Mouse (Mus musculus): ENCODE data around the gene Acadvl. TPM values are rescaled to one million over a fixed set of nuclear protein-coding genes. Genes with fewer than 3 reads are reported as not detected.

Gene Acadvl
- total RNA-seq, 1 experiment from 2014 or later = 1,177 TPM

- DNase-seq = peak; percentile 97
These were observed 34.7 kb downstream of the Acadvl start for GRCm38 (mm10) chr11:69980196-69981140.

- DNase-seq = no peak
These were observed 35.4 kb downstream of the Acadvl start for GRCm38 (mm10) chr11:69979827-69980195.

GRCm38 (mm10) chr11:69976271-69976670, 38.9 kb downstream of the Acadvl start:
- DNase-seq = no peak

GRCm38 (mm10) chr11:69974907-69975306, 40.3 kb downstream of the Acadvl start:
- no peak for DNase-seq

- no peak for DNase-seq
These were observed 44.4 kb downstream of the Acadvl start for GRCm38 (mm10) chr11:69970775-69971174.

- no peak for DNase-seq
These were observed 45.0 kb downstream of the Acadvl start for GRCm38 (mm10) chr11:69970222-69970621.

- no peak for DNase-seq
These were observed 46.4 kb downstream of the Acadvl start for GRCm38 (mm10) chr11:69968793-69969192.

- no peak for DNase-seq
These were observed 48.2 kb downstream of the Acadvl start for GRCm38 (mm10) chr11:69966860-69967517.

GRCm38 (mm10) chr11:69966006-69966859, 49.0 kb downstream of the Acadvl start:
- DNase-seq = peak; percentile 60

- DNase-seq = peak; percentile 19
These were observed 49.8 kb downstream of the Acadvl start for GRCm38 (mm10) chr11:69965271-69966005.

GRCm38 (mm10) chr11:69964650-69965270, 50.5 kb downstream of the Acadvl start, which contains the start of gene Cldn7:
Cldn7 (plus strand) TSS chr11:69964779.
- DNase-seq = no peak

- no peak for DNase-seq
These were observed 53.4 kb downstream of the Acadvl start for GRCm38 (mm10) chr11:69961841-69962240.

- peak; percentile 50 for DNase-seq
These were observed 54.6 kb downstream of the Acadvl start for GRCm38 (mm10) chr11:69960616-69961015.

Small RNA genes lying within 50 kb of the gene (microRNA-seq; reads per million reads assigned to microRNA genes)
- gene Gm44349 (0.38 to 0.85 reads per million in 2 experiments), gene Mir324 (2,375 to 3,180 reads per million in 2 experiments)

Other genes starting within 250 kb of the Acadvl start
- gene Zbtb4, start 249.5 kb downstream of the Acadvl start, total RNA-seq (2021) = 39.9 and 42.4 TPM in 2 replicates
- 2.4 and 3.2 TPM in 2 replicates for gene Chrnb1, start 219.5 kb downstream of the Acadvl start, total RNA-seq (2021)
- 3.5 and 3.8 TPM in 2 replicates for gene Fgf11, start 213.6 kb downstream of the Acadvl start, total RNA-seq (2021)
- 0.74 and 1.1 TPM in 2 replicates for gene Tmem102, start 209.8 kb downstream of the Acadvl start, total RNA-seq (2021)
- not detected in 2 replicates for gene Gm39566, start 200.1 kb downstream of the Acadvl start, total RNA-seq (2021)
- gene Spem2, start 196.9 kb downstream of the Acadvl start, total RNA-seq (2021) = not detected in 2 replicates
- gene Spem1, start 193.2 kb downstream of the Acadvl start, total RNA-seq (2021) = 0.38 TPM in 1 of 2 replicates, not detected in the other
- 17.6 and 20.6 TPM in 2 replicates for gene Nlgn2, start 177.6 kb downstream of the Acadvl start, total RNA-seq (2021)
- 114 and 128 TPM in 2 replicates for gene Tmem256, start 176.9 kb downstream of the Acadvl start, total RNA-seq (2021)
- 50.5 and 51.3 TPM in 2 replicates for gene Plscr3, start 169.0 kb downstream of the Acadvl start, total RNA-seq (2021)
- gene Tnk1, start 156.7 kb downstream of the Acadvl start, total RNA-seq (2021) = 0.30 TPM in 1 of 2 replicates, not detected in the other
- gene Tmem95, start 137.4 kb downstream of the Acadvl start, total RNA-seq (2021) = not detected in 2 replicates
- gene Kctd11, start 134.0 kb downstream of the Acadvl start, total RNA-seq (2021) = 4.1 and 4.4 TPM in 2 replicates
- gene Acap1, start 119.9 kb downstream of the Acadvl start, total RNA-seq (2021) = 2.1 and 14.4 TPM in 2 replicates
- 1.8 and 2.1 TPM in 2 replicates for gene 2810408A11Rik, start 114.4 kb downstream of the Acadvl start, total RNA-seq (2021)
- 45.9 and 48.8 TPM in 2 replicates for gene Neurl4, start 114.3 kb downstream of the Acadvl start, total RNA-seq (2021)
- 52.3 and 57.3 TPM in 2 replicates for gene Gps2, start 101.5 kb downstream of the Acadvl start, total RNA-seq (2021)
- gene Eif5a, start 93.5 kb downstream of the Acadvl start, total RNA-seq (2021) = 616 and 636 TPM in 2 replicates
- 27.3 and 39.6 TPM in 2 replicates for gene Ybx2, start 79.6 kb downstream of the Acadvl start, total RNA-seq (2021)
- gene Slc2a4, start 67.2 kb downstream of the Acadvl start, total RNA-seq (2021) = 65.2 and 78.7 TPM in 2 replicates
- 1.1 TPM in 1 of 2 replicates, not detected in the other for gene Cldn7, start 50.6 kb downstream of the Acadvl start, total RNA-seq (2021)
- 128 and 129 TPM in 2 replicates for gene Ctdnep1, start 34.3 kb downstream of the Acadvl start, total RNA-seq (2021)
- 65.2 and 73.2 TPM in 2 replicates for gene Elp5, start 32.9 kb downstream of the Acadvl start, total RNA-seq (2021)
- 344 and 351 TPM in 2 replicates for gene Gabarap, start 24.3 kb downstream of the Acadvl start, total RNA-seq (2021)
- 47.3 and 53.2 TPM in 2 replicates for gene Phf23, start 19.6 kb downstream of the Acadvl start, total RNA-seq (2021)
- gene Dvl2, start 14.8 kb downstream of the Acadvl start, total RNA-seq (2021) = 16.0 and 23.1 TPM in 2 replicates
- 31.9 and 37.0 TPM in 2 replicates for gene Dlg4, start 1.5 kb upstream of the Acadvl start, total RNA-seq (2021)
- gene Asgr1, start 38.7 kb upstream of the Acadvl start, total RNA-seq (2021) = 2.2 and 47.3 TPM in 2 replicates
- gene Asgr2, start 77.2 kb upstream of the Acadvl start, total RNA-seq (2021) = 1.9 and 30.0 TPM in 2 replicates
- 1.8 and 3.3 TPM in 2 replicates for gene Mgl2, start 114.9 kb upstream of the Acadvl start, total RNA-seq (2021)
- gene Clec10a, start 140.8 kb upstream of the Acadvl start, total RNA-seq (2021) = 4.2 and 8.2 TPM in 2 replicates
- 0.53 and 0.96 TPM in 2 replicates for gene Slc16a11, start 197.3 kb upstream of the Acadvl start, total RNA-seq (2021)
- gene Slc16a13, start 205.7 kb upstream of the Acadvl start, total RNA-seq (2021) = 5.3 and 5.6 TPM in 2 replicates
- 27.0 and 28.1 TPM in 2 replicates for gene Bcl6b, start 214.4 kb upstream of the Acadvl start, total RNA-seq (2021)
- gene 0610010K14Rik, start 222.5 kb upstream of the Acadvl start, total RNA-seq (2021) = 55.7 and 62.4 TPM in 2 replicates
- 3.6 and 5.4 TPM in 2 replicates for gene Gm21988, start 224.4 kb upstream of the Acadvl start, total RNA-seq (2021)
- 215 and 239 TPM in 2 replicates for gene Rnasek, start 224.4 kb upstream of the Acadvl start, total RNA-seq (2021)
- 1.7 and 2.0 TPM in 2 replicates for gene Alox12, start 239.9 kb upstream of the Acadvl start, total RNA-seq (2021)

All from adrenal gland, postnatal 14 days (tissue).